Mouse (Mus musculus) lung, postnatal 25 days (tissue): ENCODE measurements around the gene Gm49405.

Source experiments
- DNase-seq: peaks from one replicate; pipeline ENCODE4 v3.0.0; 2022; ENCODE audit warnings: low spot score

The Gm49405 gene

DNA sequence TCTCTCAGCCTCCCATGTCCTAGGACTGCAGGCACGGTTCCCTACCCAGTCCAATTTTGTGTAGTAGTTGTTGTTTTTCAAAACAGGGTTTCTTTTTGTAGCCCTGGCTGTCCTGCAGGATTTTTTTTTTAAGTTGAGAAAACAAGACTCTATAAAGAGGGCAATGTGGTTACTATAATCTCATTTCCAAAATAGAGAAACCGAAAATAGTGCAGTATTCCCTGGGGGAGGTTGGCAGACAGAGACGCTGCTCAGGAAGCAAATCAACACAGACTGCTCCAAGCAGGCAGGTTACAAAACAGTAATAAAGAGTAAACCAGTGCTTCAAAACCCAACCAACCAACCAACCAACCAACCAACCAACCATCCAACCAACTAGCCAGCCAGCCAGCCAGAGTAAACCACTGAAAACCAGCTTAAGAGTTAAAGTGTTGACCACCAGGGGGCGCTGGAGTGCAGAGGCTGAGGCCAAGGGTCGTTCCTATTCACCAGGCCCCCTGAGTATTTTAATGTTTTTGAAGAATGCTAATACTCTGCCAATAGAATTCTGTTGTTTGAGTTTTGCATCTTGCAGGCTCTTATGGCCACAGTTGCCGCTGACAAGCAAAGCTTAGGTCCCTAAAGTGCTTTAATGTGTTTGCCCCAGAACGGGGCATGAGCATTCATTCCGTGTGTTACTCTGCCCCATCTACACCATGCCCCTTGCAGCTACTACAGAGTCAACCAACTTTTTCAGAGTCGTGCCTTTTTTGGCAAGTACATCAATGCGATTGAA lies 51.5 kb downstream of the Gm49405 start:
- peak; percentile 66 for DNase-seq

DNA sequence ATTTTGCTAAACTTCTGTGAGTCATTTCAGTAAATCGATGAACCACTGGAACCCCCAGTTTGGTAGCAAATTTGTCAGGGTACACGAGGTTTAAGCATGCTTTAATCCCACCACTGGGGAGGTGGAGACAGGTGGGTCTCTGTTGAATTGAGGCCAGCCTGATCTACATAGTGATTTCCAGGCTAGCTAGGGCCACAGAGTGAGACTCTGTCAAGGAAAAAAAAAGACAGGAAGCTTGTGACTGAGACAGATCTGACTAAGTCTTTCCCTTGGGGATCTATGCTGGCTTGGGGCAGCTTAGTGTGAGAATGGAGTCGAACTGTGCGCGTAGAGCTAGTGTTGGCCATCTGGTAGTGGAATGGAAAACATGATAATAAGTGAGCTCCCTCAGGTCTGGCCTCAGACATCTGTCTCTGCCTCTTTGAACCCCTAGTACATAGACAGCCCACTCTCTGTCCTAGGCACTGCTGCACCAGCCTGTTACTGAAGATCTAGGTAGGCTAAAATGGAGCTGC lies 52.1 kb downstream of the Gm49405 start:
- no peak for DNase-seq

GRCm38 (mm10) chr19:4054613-4055012 lies 54.2 kb downstream of the Gm49405 start:
- DNase-seq = no peak
